Mouse (Mus musculus) skeletal muscle tissue, adult 2 months (tissue): ENCODE data around the gene Esyt2.

Source experiments
- DNase-seq: peaks from one replicate; pipeline ENCODE4 v3.0.0-alpha.2; 2012; ENCODE audit warnings: low read depth, low spot score

Esyt2 gene

GRCm38 (mm10) chr12:116362091-116362490 lies 81.1 kb downstream of the Esyt2 start:
- DNase-seq, result no peak

- DNase-seq, result no peak
Measured at GRCm38 (mm10) chr12:116366900-116367299, 85.9 kb downstream of the Esyt2 start.

- no peak for DNase-seq
Measured at GRCm38 (mm10) chr12:116367346-116367745, 86.3 kb downstream of the Esyt2 start.

- DNase-seq, result no peak
Measured at GRCm38 (mm10) chr12:116368857-116369256, 87.9 kb downstream of the Esyt2 start.

- no peak for DNase-seq
Measured at GRCm38 (mm10) chr12:116383101-116383500, 102.1 kb downstream of the Esyt2 start.

GRCm38 (mm10) chr12:116383995-116384394 lies 103.0 kb downstream of the Esyt2 start:
- no peak for DNase-seq

- DNase-seq, result no peak
Measured at GRCm38 (mm10) chr12:116386802-116387201, 105.8 kb downstream of the Esyt2 start.

- no peak for DNase-seq
Measured at GRCm38 (mm10) chr12:116389868-116390267, 108.9 kb downstream of the Esyt2 start.

GRCm38 (mm10) chr12:116394327-116394726 lies 113.3 kb downstream of the Esyt2 start:
- DNase-seq, result no peak

GRCm38 (mm10) chr12:116395312-116395711 lies 114.3 kb downstream of the Esyt2 start:
- peak; percentile 7 for DNase-seq

- no peak for DNase-seq
Measured at GRCm38 (mm10) chr12:116396072-116396695, 115.2 kb downstream of the Esyt2 start.

GRCm38 (mm10) chr12:116404012-116404679 lies 123.2 kb downstream of the Esyt2 start:
- DNase-seq, result no peak

- DNase-seq, result peak; percentile 97
Measured at GRCm38 (mm10) chr12:116405045-116405835, 124.2 kb downstream of the Esyt2 start, which contains the start of gene Ncapg2. Ncapg2 (plus strand) TSS chr12:116405402.

GRCm38 (mm10) chr12:116405836-116406155 lies 124.8 kb downstream of the Esyt2 start:
- no peak for DNase-seq

GRCm38 (mm10) chr12:116407883-116408282 lies 126.9 kb downstream of the Esyt2 start:
- DNase-seq, result no peak

- DNase-seq, result no peak
Measured at GRCm38 (mm10) chr12:116414941-116415340, 133.9 kb downstream of the Esyt2 start.

- DNase-seq, result no peak
Measured at GRCm38 (mm10) chr12:116416514-116416913, 135.5 kb downstream of the Esyt2 start.

- DNase-seq, result no peak
Measured at GRCm38 (mm10) chr12:116421656-116422055, 140.7 kb downstream of the Esyt2 start.

GRCm38 (mm10) chr12:116425392-116425791 lies 144.4 kb downstream of the Esyt2 start:
- DNase-seq, result no peak

GRCm38 (mm10) chr12:116433742-116434141 lies 152.7 kb downstream of the Esyt2 start:
- no peak for DNase-seq

GRCm38 (mm10) chr12:116435232-116435631 lies 154.2 kb downstream of the Esyt2 start:
- no peak for DNase-seq

- DNase-seq, result peak; percentile 2
Measured at GRCm38 (mm10) chr12:116436125-116436524, 155.1 kb downstream of the Esyt2 start.

- DNase-seq, result no peak
Measured at GRCm38 (mm10) chr12:116438591-116438990, 157.6 kb downstream of the Esyt2 start.
